Mouse (Mus musculus) cerebral cortex, adult 2 months (tissue): Measurements from ENCODE around the gene Ctdspl.

Experiments used
- WGBS: fragments of 180-500 bp; shearing (Covaris S2); methylation state at CpG from one replicate; pipeline ENCODE4 v1.1.7; 2018; 5-methylcytosine and 5-hydroxymethylcytosine counted together

The Ctdspl gene

DNA sequence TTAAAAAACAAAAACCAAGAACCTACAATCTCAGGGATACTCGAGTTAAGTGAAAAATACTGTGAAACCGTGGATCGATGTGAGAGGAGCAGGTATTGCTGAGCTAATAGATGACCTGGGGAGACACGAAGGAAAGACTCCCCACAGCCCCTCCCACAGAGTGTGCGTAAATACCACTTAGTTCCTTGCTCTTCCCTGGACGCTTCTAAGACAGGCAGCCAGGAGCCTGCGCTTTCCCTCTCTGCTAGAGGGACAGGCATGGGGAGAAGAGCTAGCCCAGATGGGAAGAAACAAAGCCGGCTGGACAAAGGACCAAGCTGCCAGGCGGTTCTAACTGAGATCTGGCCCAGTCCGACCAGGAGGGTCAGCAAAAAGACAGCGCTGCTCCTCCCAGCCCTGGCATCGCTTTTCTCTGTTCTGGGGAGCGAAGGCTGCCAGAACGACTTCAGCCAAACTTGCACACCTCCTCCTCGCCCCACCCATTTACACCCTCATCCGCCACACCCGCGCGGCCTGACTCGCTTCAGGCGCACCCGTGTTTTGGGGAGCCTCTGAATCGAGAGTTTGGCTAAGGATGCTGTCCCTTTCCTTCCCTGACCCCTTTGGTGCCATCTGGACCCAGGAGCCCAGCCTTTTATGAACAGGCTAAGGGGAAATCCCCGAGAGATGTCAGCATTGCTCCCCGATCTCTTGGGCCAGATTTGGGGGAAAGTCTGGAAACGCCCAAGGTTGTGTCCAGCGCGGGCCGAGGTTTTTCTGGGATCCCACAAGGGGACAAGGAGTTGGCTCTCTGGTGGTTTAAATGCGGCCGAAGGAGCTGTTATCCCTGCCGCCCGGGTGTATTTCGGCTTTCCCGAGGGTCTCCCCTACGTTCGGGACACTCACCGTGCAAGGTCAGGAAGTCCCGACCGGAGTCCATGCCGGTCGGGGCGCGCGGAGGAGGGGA lies 166.5 kb downstream of the Ctdspl start:
- WGBS, result 4% methylated on average over 45 of the region's 45 CpGs
